Mouse (Mus musculus): ENCODE data around the gene Irak1.

Irak1 gene

DNA sequence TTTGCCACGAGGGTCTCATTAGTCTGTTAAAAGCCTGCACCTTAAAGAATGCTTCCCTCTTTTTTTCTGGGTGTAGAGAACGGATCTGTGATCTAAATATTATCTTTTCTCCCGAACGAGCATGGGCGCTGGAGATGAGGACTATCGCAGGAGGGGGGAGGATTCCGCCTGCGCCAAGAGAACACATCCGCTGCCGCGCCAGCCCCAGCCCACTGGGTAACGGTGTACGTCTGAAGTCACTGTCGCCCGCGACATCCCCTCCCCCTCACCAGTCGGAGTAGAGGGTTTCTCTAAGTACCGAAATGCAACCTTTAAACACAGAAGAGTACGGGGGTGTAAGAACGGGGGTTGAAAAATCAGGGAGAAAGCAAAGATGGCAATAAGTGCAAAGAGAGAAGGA is 58.4 kb downstream of the Irak1 start:
- peak; percentile 55 to 62 for DNase-seq

DNA sequence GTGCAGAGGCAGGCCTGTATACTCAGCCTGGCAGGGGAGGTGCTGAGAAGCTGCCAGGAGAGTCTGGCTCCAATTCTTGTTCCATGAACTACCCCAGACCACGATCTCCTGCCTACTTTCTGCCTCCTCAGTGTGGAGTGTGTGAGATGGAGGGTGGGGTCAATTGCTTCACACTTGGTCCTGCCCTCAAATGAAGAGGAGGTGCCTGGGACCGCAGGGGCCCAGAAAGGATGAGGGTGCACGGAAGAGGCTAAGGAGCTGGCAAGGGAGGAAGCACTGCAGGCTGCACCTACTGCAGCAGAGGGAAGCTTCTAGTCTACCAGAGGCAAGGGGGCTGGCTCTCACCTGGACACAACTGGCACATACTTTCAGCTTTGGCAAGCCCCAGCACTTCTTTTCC is 59.4 kb downstream of the Irak1 start:
- DNase-seq = peak in 1 of 2 experiments; percentile 22
